Mouse (Mus musculus) heart, postnatal 0 days (tissue): ENCODE data around the gene Rrp8. TPM values are rescaled to one million over a fixed set of nuclear protein-coding genes. Genes with fewer than 3 reads are reported as not detected.
"Not testable (repeated sequence)": the region's sequence is repeated elsewhere in the genome, so short reads cannot be mapped to it uniquely, and the experiment has no call there.

ENCODE experiments used
- ATAC-seq: fragments of 200-750 bp; cut with Nextera tagmentation; 2 replicates; pipeline ENCODE4 v1.8.0; 2017; ENCODE audit warnings: low read depth, moderate number of reproducible peaks, moderate library complexity; ENCODE audit not compliant: insufficient read depth
- DNase-seq: peaks from one replicate; pipeline ENCODE4 v3.0.0-alpha.2; 2016; ENCODE audit warnings: low spot score
- H3K27ac ChIP-seq: fragments of 300-500 bp; sonication (generic); 2 replicates; pipeline ENCODE4 v1.5.1; 2014; ENCODE audit warnings: low read depth, mild to moderate bottlenecking
- H3K27me3 ChIP-seq: fragments of 300-500 bp; sonication (generic); 2 replicates; pipeline ENCODE4 v1.6.1; 2014; ENCODE audit warnings: low read length, mixed read lengths; ENCODE audit not compliant: control insufficient read depth, insufficient read depth
- H3K36me3 ChIP-seq: fragments of 300-500 bp; sonication (generic); replicated peaks from 2 replicates; pipeline ENCODE4 v1.6.1; 2014; ENCODE audit warnings: low read length, mixed read lengths; ENCODE audit not compliant: control insufficient read depth, insufficient read depth
- H3K4me1 ChIP-seq: fragments of 300-500 bp; sonication (generic); 2 replicates; pipeline ENCODE4 v1.6.1; 2014; ENCODE audit warnings: antibody characterized with exemption; ENCODE audit not compliant: control insufficient read depth, insufficient read depth
- H3K4me2 ChIP-seq: fragments of 300-500 bp; sonication (generic); 2 replicates; pipeline ENCODE4 v1.6.1; 2014; ENCODE audit warnings: low read depth, mild to moderate bottlenecking, low read length, moderate library complexity
- H3K4me3 ChIP-seq: fragments of 300-500 bp; sonication (generic); 2 replicates; pipeline ENCODE4 v1.5.1; 2014; ENCODE audit warnings: low read depth, low read length
- H3K9ac ChIP-seq: fragments of 300-500 bp; sonication (generic); replicated peaks from 2 replicates; pipeline ENCODE4 v1.6.1; 2014; ENCODE audit warnings: low read depth, low read length, mixed read lengths
- H3K9me3 ChIP-seq: fragments of 300-500 bp; sonication (generic); replicated peaks from 2 replicates; pipeline ENCODE4 v1.6.1; 2016; ENCODE audit warnings: low read length; ENCODE audit not compliant: control insufficient read depth
- CTCF ChIP-seq: IDR thresholded peaks from 2 replicates; pipeline ENCODE4 v1.5.1; 2016; ENCODE audit warnings: antibody characterized with exemption, control low read depth, low read depth
- EP300 ChIP-seq: IDR thresholded peaks from 2 replicates; pipeline ENCODE4 v1.6.1; 2016; ENCODE audit warnings: antibody characterized with exemption, low read depth
- WGBS: fragments of 180-500 bp; shearing (Covaris S2); extraction: QIAGEN DNeasy Blood & Tissue Kit; methylation state at CpG from one replicate; pipeline ENCODE4 v1.1.7; 2014; 5-methylcytosine and 5-hydroxymethylcytosine counted together
- polyA plus RNA-seq: library from polyadenylated mRNA; unstranded; fragments of >200 nt; fragmentation: Nextera tagmentation; extraction: Ambion mirVana; gene quantifications from 2 replicates; pipeline ENCODE4 v1.2.1, GENCODE M21; 2015
- total RNA-seq: library from RNA; depleted of rRNA; stranded (reverse); fragments of >200 nt; gene quantifications from 2 replicates; pipeline ENCODE4 v1.2.3, GENCODE M21; 2014; ENCODE audit warnings: low replicate concordance

Rrp8 gene
- total and polyA plus RNA-seq, 2 experiments from 2014 or later: 17.1 to 21.8 TPM

GRCm38 (mm10) chr7:105743926-105744590 lies 6.9 kb upstream of the Rrp8 start, which contains the start of gene Taf10:
TSS of gene Taf10 (minus strand) at chr7:105744361.
- TF ChIP-seq CTCF (peak; percentile 39), EP300 (no peak)
- peaks cover 57% of the 10 kb centered on the region for H3K36me3 ChIP-seq
- H3K4me1 ChIP-seq: peaks cover 9% of the 10 kb centered on the region
- peak within 1 kb of the TSS; percentile 70 for H3K4me2 ChIP-seq
- no peaks in the 10 kb centered on the region for H3K27me3 ChIP-seq
- peak; percentile 94 for DNase-seq
- under 1% methylated on average over 64 of the region's 67 CpGs for WGBS
- H3K27ac ChIP-seq: peak within 1 kb of the TSS; percentile 73
- H3K4me3 ChIP-seq: peak within 1 kb of the TSS; percentile 80
- H3K9me3 ChIP-seq: no peaks in the 10 kb centered on the region
- ATAC-seq: peak; percentile 98
- H3K9ac ChIP-seq: peak within 1 kb of the TSS; percentile 83

- 31% methylated on average over 20 of the region's 20 CpGs for WGBS
- H3K4me1 ChIP-seq: peaks cover 15% of the 10 kb centered on the region
- peak overlapping the region; percentile 73 for H3K27ac ChIP-seq
- not testable (repeated sequence) for DNase-seq, H3K27me3 ChIP-seq, H3K9me3 ChIP-seq, ATAC-seq
- H3K36me3 ChIP-seq: peaks cover 51% of the 10 kb centered on the region
- H3K4me2 ChIP-seq: peak overlapping the region; percentile 70
- H3K4me3 ChIP-seq: peak overlapping the region; percentile 80
- H3K9ac ChIP-seq: peak overlapping the region; percentile 83
Observed at GRCm38 (mm10) chr7:105743246-105743925, 6.2 kb upstream of the Rrp8 start.

DNA sequence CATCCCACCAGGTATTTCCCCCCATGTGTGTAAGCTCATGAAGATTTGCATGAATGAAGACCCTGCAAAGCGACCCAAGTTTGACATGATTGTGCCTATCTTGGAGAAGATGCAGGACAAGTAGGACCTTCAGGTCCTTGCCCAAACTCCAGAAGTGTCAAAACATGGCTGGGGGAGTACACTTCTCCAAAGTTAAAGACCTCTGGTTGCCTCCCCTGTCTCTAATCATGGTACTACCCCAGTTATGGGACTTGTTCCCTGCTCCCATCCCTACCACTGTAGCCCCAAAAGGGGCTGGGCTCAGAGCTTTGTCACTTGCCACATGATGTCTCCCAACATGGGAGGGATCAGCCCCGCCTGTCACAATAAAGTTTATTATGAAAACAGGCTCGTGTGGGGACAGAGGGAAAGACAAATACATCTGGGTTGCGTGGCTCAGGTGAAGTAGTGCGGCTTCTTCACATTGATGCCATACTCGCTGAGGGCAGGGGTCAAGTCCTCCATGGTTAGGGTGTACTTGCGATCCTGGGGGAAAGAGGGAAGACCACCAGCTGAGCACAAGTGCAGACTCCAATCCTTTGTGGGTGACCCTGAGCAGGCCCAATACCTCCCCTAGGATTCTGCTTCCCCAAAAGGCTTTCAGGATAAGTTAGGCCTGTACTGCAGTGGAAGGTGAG lies 5.5 kb upstream of the Rrp8 start:
- Histone ChIP-seq H3K4me1 (peaks cover 19% of the 10 kb centered on the region), H3K4me2 (0 out of 2 replicates have a peak overlapping the region, but pooled peaks have one; percentile 70), H3K36me3 (peaks cover 47% of the 10 kb centered on the region)
- DNase-seq, H3K9me3 ChIP-seq, H3K4me3 ChIP-seq, H3K27me3 ChIP-seq, H3K9ac ChIP-seq, H3K27ac ChIP-seq, ATAC-seq: not testable (repeated sequence)
- 78% methylated on average over 7 of the region's 7 CpGs for WGBS

- H3K9ac ChIP-seq: no peak overlapping the region
- peaks cover 47% of the 10 kb centered on the region for H3K36me3 ChIP-seq
- 90% methylated on average over 9 of the region's 9 CpGs for WGBS
- no peak overlapping the region for H3K4me2 ChIP-seq
- peaks cover 19% of the 10 kb centered on the region for H3K4me1 ChIP-seq
- no peak overlapping the region for H3K27ac ChIP-seq
- H3K9me3 ChIP-seq: no peaks in the 10 kb centered on the region
- H3K4me3 ChIP-seq: no peak overlapping the region
- TF ChIP-seq EP300: no peak
- no peak for TF ChIP-seq CTCF
- H3K27me3 ChIP-seq: no peaks in the 10 kb centered on the region
- no peak for ATAC-seq
- DNase-seq: no peak
Observed at GRCm38 (mm10) chr7:105741978-105742377, 4.8 kb upstream of the Rrp8 start.

GRCm38 (mm10) chr7:105740851-105741250 lies 3.7 kb upstream of the Rrp8 start:
- no peak overlapping the region for H3K9ac ChIP-seq
- ATAC-seq (no peak), DNase-seq (no peak)
- no peaks in the 10 kb centered on the region for H3K9me3 ChIP-seq
- no peak overlapping the region for H3K27ac ChIP-seq
- 87% methylated on average over 6 of the region's 6 CpGs for WGBS
- no peaks in the 10 kb centered on the region for H3K27me3 ChIP-seq
- TF ChIP-seq CTCF: no peak
- TF ChIP-seq EP300: no peak
- no peak overlapping the region for H3K4me3 ChIP-seq
- H3K4me1 ChIP-seq: peaks cover 19% of the 10 kb centered on the region
- peaks cover 38% of the 10 kb centered on the region for H3K36me3 ChIP-seq
- H3K4me2 ChIP-seq: no peak overlapping the region
